Mouse (Mus musculus) heart, embryonic 15.5 days (tissue): ENCODE data around the gene Mosmo. TPM values are rescaled to one million over a fixed set of nuclear protein-coding genes. Genes with fewer than 3 reads are reported as not detected.
"Not testable (repeated sequence)": the region's sequence is repeated elsewhere in the genome, so short reads cannot be mapped to it uniquely, and the experiment has no call there.

Experiments
- ATAC-seq: fragments of 200-750 bp; cut with Nextera tagmentation; replicated peaks from 2 replicates; pipeline ENCODE4 v1.8.0; 2017; ENCODE audit warnings: low read depth, moderate TSS enrichment; ENCODE audit not compliant: insufficient number of reproducible peaks, insufficient read depth, low FRiP score
- H3K27ac ChIP-seq: fragments of 300-500 bp; sonication (generic); 2 replicates; pipeline ENCODE4 v1.5.1; 2015; ENCODE audit warnings: mild to moderate bottlenecking, inconsistent platforms
- H3K27me3 ChIP-seq: fragments of 300-500 bp; sonication (generic); 2 replicates; pipeline ENCODE4 v1.6.1; 2015; ENCODE audit warnings: inconsistent platforms
- H3K36me3 ChIP-seq: fragments of 300-500 bp; sonication (generic); 2 replicates; pipeline ENCODE4 v1.6.1; 2015; ENCODE audit warnings: mild to moderate bottlenecking, inconsistent platforms
- H3K4me1 ChIP-seq: fragments of 300-500 bp; sonication (generic); replicated peaks from 2 replicates; pipeline ENCODE4 v1.6.1; 2015; ENCODE audit warnings: inconsistent platforms
- H3K4me2 ChIP-seq: fragments of 300-500 bp; sonication (generic); 2 replicates; pipeline ENCODE4 v1.6.1; 2015; ENCODE audit warnings: inconsistent platforms, mild to moderate bottlenecking, moderate library complexity
- H3K4me3 ChIP-seq: fragments of 300-500 bp; sonication (generic); 2 replicates; pipeline ENCODE4 v1.5.1; 2015; ENCODE audit warnings: mild to moderate bottlenecking, inconsistent platforms
- H3K9ac ChIP-seq: fragments of 300-500 bp; sonication (generic); 2 replicates; pipeline ENCODE4 v1.6.1; 2015; ENCODE audit warnings: mild to moderate bottlenecking, inconsistent platforms
- H3K9me3 ChIP-seq: fragments of 300-500 bp; sonication (generic); replicated peaks from 2 replicates; pipeline ENCODE4 v1.6.1; 2016; ENCODE audit warnings: inconsistent platforms
- WGBS: fragments of 180-500 bp; shearing (Covaris S2); methylation state at CpG from one replicate; pipeline ENCODE4 v1.1.7; 2015; ENCODE audit warnings: mixed read lengths; 5-methylcytosine and 5-hydroxymethylcytosine counted together
- polyA plus RNA-seq: library from polyadenylated mRNA; unstranded; fragments of >200 nt; fragmentation: Nextera tagmentation; extraction: Ambion mirVana; gene quantifications from 2 replicates; pipeline ENCODE4 v1.2.1, GENCODE M21; 2015

The Mosmo gene
- polyA plus RNA-seq, 1 experiment from 2014 or later, result 13.0 TPM

DNA sequence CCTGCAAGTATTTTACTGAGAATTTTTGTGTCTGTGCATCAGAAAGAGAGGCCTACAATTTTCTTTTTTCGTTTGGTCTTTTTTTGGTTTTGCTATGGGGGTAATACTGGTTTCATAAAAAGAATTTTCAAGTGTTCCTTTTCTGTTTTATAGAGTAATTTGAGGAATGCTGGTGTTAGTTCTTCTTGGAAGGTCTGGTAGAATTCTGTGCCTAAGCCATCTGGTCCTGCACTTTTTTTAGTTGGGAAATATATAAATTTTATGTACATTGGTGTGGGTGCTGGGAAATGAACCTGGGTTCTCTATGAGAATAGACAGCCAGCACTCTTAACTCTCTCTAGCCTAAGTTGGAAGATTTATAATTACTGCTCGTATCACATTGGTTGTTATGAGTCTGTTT is 34.7 kb downstream of the Mosmo start:
- no peaks in the 10 kb centered on the region for H3K27me3 ChIP-seq
- peaks cover 3% of the 10 kb centered on the region; the same call in 1 of the 2 replicates for H3K4me1 ChIP-seq
- H3K27ac ChIP-seq, result no peak overlapping the region
- no peak overlapping the region for H3K4me2 ChIP-seq
- no peak for ATAC-seq
- 91% methylated on average over 2 of the region's 2 CpGs for WGBS
- H3K9ac ChIP-seq, result no peak overlapping the region
- H3K9me3 ChIP-seq, result no peaks in the 10 kb centered on the region
- no peak overlapping the region for H3K4me3 ChIP-seq
- H3K36me3 ChIP-seq, result no peaks in the 10 kb centered on the region

DNA sequence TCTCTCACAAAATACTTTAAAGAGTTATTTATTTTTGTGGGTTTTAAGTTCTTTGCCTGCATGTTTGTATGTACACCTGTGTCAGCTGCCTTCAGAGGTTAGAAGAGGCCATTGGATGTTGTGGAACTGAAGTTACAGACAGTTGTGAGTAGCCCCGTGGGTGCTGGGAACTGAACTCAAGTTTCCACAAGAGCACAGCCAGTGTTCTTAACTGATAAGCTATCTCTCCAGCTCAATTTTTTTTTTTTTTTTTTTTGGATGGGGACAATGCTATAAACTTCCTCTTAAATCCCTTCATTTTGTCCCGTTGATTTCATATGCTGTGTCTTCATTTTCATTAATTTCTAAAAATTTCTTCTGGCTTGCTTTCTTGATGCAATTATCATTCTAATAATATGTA is 35.8 kb downstream of the Mosmo start:
- 80% methylated on average over 2 of the region's 2 CpGs for WGBS
- Histone ChIP-seq H3K27me3 (no peaks in the 10 kb centered on the region), H3K9me3 (no peaks in the 10 kb centered on the region), H3K9ac (no peak overlapping the region), H3K4me2 (no peak overlapping the region), H3K4me3 (no peak overlapping the region), H3K4me1 (peaks cover 3% of the 10 kb centered on the region; the same call in 1 of the 2 replicates), H3K36me3 (no peaks in the 10 kb centered on the region), H3K27ac (no peak overlapping the region; the same call in 1 of the 2 replicates)
- ATAC-seq, result no peak

DNA sequence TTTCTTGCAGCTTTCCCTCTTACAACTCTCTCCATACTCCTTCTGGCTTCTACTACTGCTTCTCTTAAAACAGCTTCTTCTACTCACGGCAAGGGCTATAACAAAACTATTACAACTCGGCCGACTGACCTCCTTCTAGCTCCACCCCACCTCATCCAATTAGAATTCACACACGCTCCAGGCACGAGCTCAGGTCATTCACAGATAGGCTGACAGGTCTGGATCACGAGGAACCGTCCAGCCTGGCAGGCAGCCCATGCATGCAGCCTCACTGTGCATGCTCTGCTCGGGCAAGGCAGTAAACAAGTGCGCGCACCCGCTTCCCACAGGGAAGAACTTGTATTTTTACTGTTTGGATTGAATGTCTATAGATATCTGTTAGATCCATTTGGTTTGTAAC is 36.5 kb downstream of the Mosmo start:
- H3K9ac ChIP-seq, H3K4me1 ChIP-seq, H3K27me3 ChIP-seq, ATAC-seq, H3K9me3 ChIP-seq, H3K4me3 ChIP-seq, H3K36me3 ChIP-seq: not testable (repeated sequence)
- Histone ChIP-seq H3K4me2 (peak overlapping the region; percentile 26; the same call in 1 of the 2 replicates), H3K27ac (peak overlapping the region; percentile 63)
- 60% methylated on average over 11 of the region's 11 CpGs for WGBS

DNA sequence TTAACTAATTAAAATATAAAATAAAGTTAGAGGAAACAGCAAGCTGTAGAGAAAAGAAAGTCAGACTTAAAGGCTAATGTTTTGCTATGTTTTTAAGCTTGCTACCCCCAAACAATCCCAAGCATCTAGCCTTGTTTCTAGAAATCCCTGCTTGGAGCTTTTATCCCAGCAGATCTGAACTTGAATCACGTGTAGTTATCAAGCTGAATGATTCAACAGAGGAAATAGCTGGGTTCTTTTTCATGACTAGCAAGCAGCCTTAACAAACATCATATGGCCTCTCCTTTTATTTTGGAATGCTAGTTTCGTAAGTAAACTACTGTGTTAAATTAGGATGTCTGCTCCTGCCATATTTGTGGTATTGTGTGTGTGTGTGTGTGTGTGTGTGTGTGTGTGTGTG is 39.8 kb downstream of the Mosmo start:
- H3K36me3 ChIP-seq, result no peaks in the 10 kb centered on the region
- H3K27me3 ChIP-seq, result no peaks in the 10 kb centered on the region
- ATAC-seq, result no peak
- no peak overlapping the region for H3K4me2 ChIP-seq
- H3K9ac ChIP-seq, result no peak overlapping the region
- no peak overlapping the region for H3K27ac ChIP-seq
- H3K4me3 ChIP-seq, result no peak overlapping the region
- WGBS, result 52% methylated on average over 2 of the region's 2 CpGs
- peaks cover 3% of the 10 kb centered on the region; the same call in 1 of the 2 replicates for H3K4me1 ChIP-seq
- no peaks in the 10 kb centered on the region for H3K9me3 ChIP-seq

DNA sequence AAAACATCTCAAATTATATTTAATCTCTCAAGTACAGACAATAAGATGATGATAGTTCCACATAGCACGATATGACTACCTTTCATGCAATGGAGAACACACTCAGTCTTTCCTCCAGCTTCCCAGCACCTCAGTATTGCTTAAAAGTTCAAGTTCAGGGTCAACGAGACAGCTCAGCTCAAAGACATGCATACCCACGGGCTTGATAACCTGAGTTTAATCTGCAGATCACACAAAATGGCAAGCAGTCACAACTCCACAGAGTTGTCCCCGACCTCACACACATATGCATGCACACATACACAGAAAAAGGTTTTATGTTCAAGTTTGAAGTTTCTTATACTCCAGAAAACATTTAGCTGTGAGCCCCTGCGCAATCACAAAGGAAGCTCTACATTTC is 43.6 kb downstream of the Mosmo start:
- ATAC-seq, result no peak
- H3K4me3 ChIP-seq, result no peak overlapping the region
- no peaks in the 10 kb centered on the region for H3K27me3 ChIP-seq
- H3K36me3 ChIP-seq, result no peaks in the 10 kb centered on the region
- 83% methylated on average over 5 of the region's 5 CpGs for WGBS
- H3K9ac ChIP-seq, result no peak overlapping the region
- H3K27ac ChIP-seq, result no peak overlapping the region
- no peak overlapping the region for H3K4me2 ChIP-seq
- H3K4me1 ChIP-seq, result no peaks in the 10 kb centered on the region
- no peaks in the 10 kb centered on the region for H3K9me3 ChIP-seq

DNA sequence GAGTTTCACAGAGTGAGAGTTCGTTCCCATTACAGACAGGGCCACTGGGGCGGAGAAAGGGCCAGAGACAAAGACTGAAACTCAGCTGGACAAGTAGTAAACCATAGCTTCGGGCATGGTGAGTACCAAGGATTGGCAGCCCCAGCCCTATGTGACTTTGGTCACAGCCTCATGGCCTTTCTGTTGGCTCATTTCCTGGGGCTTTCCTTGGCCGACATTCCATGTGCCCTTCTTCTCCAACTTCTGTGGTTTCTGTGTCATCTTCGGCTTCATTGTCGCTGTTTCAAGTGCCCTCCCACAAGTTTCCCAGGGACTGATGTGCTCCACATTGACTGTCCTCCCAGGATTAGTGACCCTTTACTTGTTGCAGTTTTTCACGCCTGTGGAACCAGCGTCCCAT is 44.0 kb downstream of the Mosmo start:
- Histone ChIP-seq H3K4me3 (no peak overlapping the region), H3K9me3 (no peaks in the 10 kb centered on the region), H3K4me1 (no peaks in the 10 kb centered on the region), H3K27ac (no peak overlapping the region), H3K9ac (no peak overlapping the region), H3K36me3 (no peaks in the 10 kb centered on the region), H3K27me3 (no peaks in the 10 kb centered on the region), H3K4me2 (no peak overlapping the region)
- ATAC-seq, result no peak
- WGBS, result 88% methylated on average over 8 of the region's 8 CpGs

DNA sequence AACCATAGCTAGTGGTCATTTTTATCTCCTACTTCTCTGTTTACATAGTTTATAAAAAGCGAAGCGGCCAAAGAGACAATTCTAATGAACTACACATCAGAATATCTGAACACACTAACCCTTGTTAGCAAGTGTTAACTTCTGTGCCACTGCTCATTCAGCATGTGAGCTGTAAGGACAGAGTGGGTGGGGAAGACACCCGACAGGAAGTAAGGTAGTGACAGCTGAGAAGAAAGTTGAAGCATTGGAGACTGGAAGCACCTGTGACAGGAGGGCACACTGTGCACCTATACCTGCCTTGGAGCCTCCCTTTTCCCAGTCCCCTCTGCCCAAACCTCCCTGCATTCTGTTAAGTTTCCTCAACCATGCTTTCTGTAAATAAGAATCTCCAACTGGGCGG is 44.6 kb downstream of the Mosmo start:
- H3K4me3 ChIP-seq, result no peak overlapping the region
- H3K9me3 ChIP-seq, result no peaks in the 10 kb centered on the region
- no peak overlapping the region for H3K9ac ChIP-seq
- no peaks in the 10 kb centered on the region for H3K27me3 ChIP-seq
- H3K36me3 ChIP-seq, result no peaks in the 10 kb centered on the region
- H3K4me2 ChIP-seq, result no peak overlapping the region
- no peak overlapping the region for H3K27ac ChIP-seq
- no peaks in the 10 kb centered on the region for H3K4me1 ChIP-seq
- WGBS, result 84% methylated on average over 4 of the region's 4 CpGs
- ATAC-seq, result no peak

DNA sequence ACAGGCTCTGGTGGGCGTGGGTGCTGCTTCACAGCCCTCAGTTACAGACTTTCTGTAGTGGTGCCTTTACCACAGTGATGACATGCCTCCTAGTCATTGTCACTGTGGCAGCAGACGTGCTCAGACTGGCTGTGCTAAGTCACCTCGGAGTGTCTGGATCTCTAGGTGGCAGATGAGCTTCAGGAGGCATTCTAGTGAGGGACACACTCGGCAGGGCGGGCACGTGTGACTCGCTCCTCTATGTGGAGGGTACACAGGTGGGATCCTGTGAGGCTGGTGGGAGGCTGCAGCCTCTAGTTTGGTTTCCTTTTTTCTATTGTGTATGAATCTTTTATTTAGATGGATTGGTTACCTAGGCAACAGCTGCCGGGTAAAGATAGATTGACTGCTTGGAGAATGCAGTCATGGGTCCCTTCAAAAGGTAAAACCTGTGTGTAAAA is 45.4 kb downstream of the Mosmo start:
- H3K9me3 ChIP-seq, result no peaks in the 10 kb centered on the region
- no peaks in the 10 kb centered on the region for H3K4me1 ChIP-seq
- no peaks in the 10 kb centered on the region for H3K36me3 ChIP-seq
- no peak overlapping the region for H3K4me2 ChIP-seq
- H3K27me3 ChIP-seq, result no peaks in the 10 kb centered on the region
- no peak for ATAC-seq
- H3K4me3 ChIP-seq, result no peak overlapping the region
- 65% methylated on average over 8 of the region's 8 CpGs for WGBS
- H3K9ac ChIP-seq, result no peak overlapping the region
- H3K27ac ChIP-seq, result no peak overlapping the region

DNA sequence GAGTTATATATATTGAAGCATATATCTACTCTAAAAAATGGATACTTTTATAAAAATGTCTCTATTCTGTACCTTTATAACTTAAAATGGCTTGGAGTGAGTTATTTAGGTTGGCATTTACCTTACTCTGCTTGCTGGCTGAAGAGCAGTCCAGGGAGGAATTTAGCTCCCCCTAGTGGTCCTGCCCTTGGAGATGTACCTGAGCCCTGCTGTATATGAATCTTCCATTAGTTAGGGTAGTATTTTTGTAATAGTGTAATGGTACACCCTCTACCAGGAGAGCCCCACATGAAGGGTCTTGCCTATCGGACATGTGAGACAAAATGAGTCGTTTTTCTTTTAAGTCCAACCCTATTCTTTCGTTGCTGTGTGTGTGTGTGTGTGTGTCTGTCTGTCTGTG is 50.2 kb downstream of the Mosmo start:
- Histone ChIP-seq H3K4me3 (no peak overlapping the region), H3K27me3 (no peaks in the 10 kb centered on the region), H3K4me2 (no peak overlapping the region), H3K4me1 (0 out of 2 replicates have a peak, but pooled peaks cover 6% of the 10 kb centered on the region), H3K27ac (no peak overlapping the region), H3K9me3 (no peaks in the 10 kb centered on the region), H3K9ac (no peak overlapping the region), H3K36me3 (0 out of 2 replicates have a peak, but pooled peaks cover 2% of the 10 kb centered on the region)
- WGBS, result 86% methylated on average over 3 of the region's 3 CpGs
- no peak for ATAC-seq

DNA sequence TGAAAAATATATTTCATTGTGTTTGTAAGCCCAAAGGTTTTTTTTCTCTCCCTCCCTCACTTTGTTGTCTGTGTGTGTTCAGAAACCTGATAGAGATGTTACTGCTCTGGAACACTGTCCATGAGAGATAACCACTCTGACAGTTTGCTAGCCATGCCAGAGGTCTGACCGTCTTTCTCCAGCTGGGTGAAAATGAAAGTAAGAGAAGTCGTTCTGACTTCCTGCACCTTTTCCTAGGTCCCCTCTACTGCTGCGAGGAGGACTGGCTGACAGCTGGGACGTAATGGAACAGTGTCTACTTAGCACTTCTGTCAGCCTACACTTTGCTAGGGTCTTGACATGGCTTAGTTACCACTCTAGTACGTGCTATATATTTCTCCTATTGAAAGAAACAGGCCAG is 52.2 kb downstream of the Mosmo start:
- 46% methylated on average over 5 of the region's 5 CpGs for WGBS
- no peaks in the 10 kb centered on the region for H3K27me3 ChIP-seq
- 0 out of 2 replicates have a peak overlapping the region, but pooled peaks have one; percentile 17 for H3K9ac ChIP-seq
- 0 out of 2 replicates have a peak, but pooled peaks cover 5% of the 10 kb centered on the region for H3K36me3 ChIP-seq
- H3K27ac ChIP-seq, result peak overlapping the region; percentile 27; the same call in 1 of the 2 replicates
- no peaks in the 10 kb centered on the region for H3K9me3 ChIP-seq
- ATAC-seq, result no peak
- H3K4me1 ChIP-seq, result 0 out of 2 replicates have a peak, but pooled peaks cover 6% of the 10 kb centered on the region
- H3K4me2 ChIP-seq, result peak overlapping the region; percentile 37; the same call in 1 of the 2 replicates
- no peak overlapping the region for H3K4me3 ChIP-seq

DNA sequence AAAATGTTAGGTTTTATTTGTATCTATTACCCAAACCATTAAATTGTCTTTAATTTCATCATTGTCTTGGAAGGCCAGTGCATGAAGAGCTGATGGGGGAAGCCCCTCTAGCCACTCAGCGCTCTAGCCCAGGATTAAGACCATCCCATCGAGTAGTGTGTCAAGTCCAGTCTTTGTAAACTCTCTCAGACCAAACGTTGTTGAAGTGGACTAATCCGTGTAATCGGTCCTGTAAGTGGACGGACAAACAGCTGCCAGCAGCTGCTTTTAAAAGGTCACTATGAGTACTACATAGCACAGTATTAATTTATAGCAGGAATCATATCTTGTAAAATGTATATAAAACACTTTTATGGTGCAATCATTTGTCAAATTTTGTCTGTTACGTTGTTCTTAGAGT is 55.5 kb downstream of the Mosmo start:
- Histone ChIP-seq H3K4me2 (no peak overlapping the region), H3K4me3 (no peak overlapping the region), H3K27ac (no peak overlapping the region), H3K9me3 (no peaks in the 10 kb centered on the region), H3K36me3 (0 out of 2 replicates have a peak, but pooled peaks cover 5% of the 10 kb centered on the region), H3K27me3 (no peaks in the 10 kb centered on the region), H3K9ac (no peak overlapping the region), H3K4me1 (0 out of 2 replicates have a peak, but pooled peaks cover 6% of the 10 kb centered on the region)
- no peak for ATAC-seq
- 76% methylated on average over 7 of the region's 7 CpGs for WGBS

DNA sequence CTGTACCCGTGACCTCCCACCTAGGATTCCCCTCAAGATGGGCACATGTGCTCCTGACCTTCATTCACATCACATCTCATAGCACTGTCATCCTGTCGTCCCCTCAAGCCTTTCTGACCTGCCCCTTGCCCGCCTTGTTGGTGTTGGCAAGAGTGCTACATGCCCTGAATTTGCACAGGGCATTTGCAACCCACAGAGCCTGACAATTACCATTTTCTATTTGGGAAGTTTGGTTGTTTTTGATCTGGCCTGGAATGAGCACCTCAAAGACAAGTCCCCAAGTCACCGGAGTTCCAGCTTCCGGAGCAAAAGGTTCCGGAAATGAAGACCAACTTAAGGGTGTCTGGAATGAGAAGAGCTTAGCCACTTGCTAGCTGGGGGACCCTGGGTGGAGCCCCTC is 61.6 kb downstream of the Mosmo start, which contains the start of gene Vwa3a:
TSS of gene Vwa3a (plus strand) at position 301 of the 400 bp plus-strand sequence.
- WGBS, result 55% methylated on average over 6 of the region's 6 CpGs
- Histone ChIP-seq H3K9me3 (no peaks in the 10 kb centered on the region), H3K4me1 (peaks cover 14% of the 10 kb centered on the region), H3K4me3 (no peak within 1 kb of the TSS), H3K9ac (no peak within 1 kb of the TSS), H3K4me2 (peak within 1 kb of the TSS; percentile 22), H3K27ac (peak within 1 kb of the TSS; percentile 38; the same call in 1 of the 2 replicates), H3K27me3 (no peaks in the 10 kb centered on the region), H3K36me3 (0 out of 2 replicates have a peak, but pooled peaks cover 3% of the 10 kb centered on the region)
- no peak for ATAC-seq
